Mouse (Mus musculus): ENCODE data around the gene Zic3.

Gene Zic3

DNA sequence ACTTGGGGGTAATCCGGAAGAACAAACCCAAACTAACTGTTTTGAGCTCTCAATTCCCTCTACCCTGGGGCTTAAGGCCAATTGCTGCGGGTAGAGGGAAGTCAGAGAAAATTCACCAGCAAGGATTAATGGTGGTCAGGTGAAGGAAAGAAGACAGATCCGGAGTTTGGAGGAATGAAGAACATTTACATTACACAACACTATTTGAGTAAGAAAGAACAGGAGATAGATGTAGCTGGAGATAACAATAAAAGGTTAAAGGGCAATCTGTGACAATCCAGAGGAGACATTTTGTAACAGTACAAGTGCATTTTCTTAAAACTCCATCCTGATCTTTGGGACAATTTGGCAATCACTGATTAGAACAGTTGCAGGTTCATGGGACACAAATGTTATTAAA, 19.4 kb downstream of the Zic3 start:
- no peak for DNase-seq (ENCODE audit: extremely low spot score)

DNA sequence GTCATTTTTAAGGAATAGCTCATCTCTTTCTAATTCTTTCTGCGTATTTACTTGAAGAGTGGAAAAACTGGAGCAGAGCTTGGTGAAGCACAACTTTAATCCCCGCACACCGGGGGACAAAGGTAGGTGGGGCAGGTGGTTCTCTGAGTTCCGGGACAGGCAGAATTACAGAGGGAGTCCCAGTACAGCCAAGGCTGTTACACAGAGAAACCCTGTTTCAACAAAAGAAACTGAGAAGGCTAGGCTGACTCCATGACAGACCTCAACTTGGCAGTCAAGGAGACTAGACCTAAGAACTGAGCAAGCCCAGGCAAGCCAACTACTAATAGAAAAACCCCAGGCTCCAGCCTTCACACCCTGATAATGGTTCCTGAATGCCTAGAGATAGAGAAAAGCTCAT, 20.0 kb downstream of the Zic3 start:
- DNase-seq (ENCODE audit: extremely low spot score): no peak
